Mouse (Mus musculus) T-cell, adult 2 months (primary cell): ENCODE measurements around the gene Cdc37.
A peak's percentile ranks its signal among the peaks of the same experiment; 100 is the strongest.

ENCODE experiments used
- DNase-seq: peaks from one replicate; pipeline ENCODE4 v3.0.0; 2022; ENCODE audit warnings: low spot score

Cdc37 gene

DNA sequence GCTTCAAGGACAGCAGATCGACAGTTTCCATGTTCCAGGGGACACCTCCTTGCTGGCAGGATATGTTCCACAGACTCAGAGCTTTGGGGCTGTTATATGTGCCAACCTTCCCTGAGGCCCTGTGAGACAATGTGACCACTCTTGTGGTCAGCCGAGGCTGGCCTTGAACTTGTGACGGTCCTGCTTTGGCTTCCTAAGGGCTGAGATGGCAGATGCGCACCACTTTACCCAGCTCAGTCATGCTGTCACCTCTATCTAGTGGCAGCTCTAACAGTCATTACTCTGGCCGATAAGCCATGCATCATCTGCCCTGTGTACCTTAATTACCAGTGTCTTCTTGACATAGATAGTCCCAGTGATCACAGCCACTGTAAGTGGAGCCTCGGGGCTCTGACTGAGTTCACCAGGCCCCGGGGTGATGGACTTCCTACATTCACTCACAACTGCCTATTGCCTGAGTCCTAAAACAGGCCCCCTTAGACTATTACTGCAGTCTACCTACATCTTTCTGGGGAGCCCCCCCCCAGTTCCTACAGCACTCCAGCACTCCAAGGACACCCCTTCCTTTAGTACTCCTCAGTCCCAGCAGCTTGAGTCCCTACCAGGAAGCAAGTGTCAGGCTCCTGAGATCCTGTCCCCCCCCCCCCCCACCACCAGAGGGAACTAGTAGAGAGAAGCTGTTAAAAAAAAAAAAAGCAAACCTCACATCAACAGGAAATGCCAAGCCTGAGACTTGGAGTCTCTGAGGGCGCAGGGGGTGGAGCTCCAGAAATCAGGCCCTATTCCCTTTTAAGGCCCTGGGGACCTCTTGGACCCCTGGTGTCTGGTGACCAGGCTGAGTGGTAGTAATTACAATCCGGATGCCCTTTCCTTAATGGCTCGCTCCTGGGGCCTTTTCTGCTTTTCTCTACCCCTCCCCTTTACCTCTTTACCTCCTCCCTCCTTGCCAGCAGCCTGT, 17.6 kb upstream of the Cdc37 start:
- DNase-seq = peak; percentile 42

- DNase-seq = no peak
Observed at GRCm38 (mm10) chr9:21166516-21166915, 16.7 kb upstream of the Cdc37 start.

- DNase-seq = peak; percentile 52
Observed at GRCm38 (mm10) chr9:21165952-21166451, 16.2 kb upstream of the Cdc37 start.

DNA sequence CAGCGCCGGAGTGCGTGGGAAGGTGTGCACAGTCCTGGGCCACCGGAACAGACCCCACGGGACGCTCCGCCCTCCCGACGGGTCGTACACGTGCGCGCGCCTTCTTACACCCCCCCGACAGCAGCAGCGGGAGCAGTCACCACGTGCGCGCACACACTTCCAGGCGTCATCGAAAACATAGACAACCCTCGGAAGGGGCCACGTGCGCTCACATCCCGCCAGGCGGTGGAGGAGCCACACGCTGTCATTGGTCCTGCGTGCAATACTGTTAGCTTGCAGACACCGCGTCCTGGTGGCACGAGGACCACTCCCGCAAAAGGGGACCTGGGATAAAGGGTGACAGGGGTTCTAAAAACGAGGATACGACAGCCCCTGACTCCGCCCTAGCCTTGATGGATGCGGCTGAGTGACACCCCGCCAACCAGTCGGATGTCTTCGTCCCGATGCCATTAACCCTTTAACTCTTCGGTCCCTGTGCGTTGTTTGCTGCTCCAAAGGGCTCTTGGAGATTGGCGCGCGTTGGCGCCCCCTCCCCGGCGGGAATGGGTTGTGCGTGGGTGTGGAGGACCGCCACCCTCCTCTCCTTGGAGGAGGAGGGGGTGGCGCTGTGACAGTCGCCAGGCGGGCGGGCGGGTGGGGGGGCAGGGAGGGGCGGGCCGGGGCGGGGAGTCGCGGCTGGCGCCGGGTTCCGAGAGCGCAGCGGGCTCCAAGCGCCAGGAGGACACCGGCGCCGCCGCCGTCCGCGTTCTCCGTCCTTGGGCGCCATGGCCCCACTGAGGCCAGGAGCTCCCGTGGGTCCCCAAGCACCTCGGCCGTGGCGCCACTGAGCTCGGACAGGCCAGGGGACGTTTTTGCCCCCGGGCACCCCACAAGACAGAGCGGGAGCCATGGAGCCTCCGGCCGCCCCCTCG, 15.5 kb upstream of the Cdc37 start, which contains the start of gene Pde4a:
TSS of gene Pde4a (plus strand) at position 674 of the 911 bp plus-strand sequence.
- DNase-seq = peak; percentile 88

DNA sequence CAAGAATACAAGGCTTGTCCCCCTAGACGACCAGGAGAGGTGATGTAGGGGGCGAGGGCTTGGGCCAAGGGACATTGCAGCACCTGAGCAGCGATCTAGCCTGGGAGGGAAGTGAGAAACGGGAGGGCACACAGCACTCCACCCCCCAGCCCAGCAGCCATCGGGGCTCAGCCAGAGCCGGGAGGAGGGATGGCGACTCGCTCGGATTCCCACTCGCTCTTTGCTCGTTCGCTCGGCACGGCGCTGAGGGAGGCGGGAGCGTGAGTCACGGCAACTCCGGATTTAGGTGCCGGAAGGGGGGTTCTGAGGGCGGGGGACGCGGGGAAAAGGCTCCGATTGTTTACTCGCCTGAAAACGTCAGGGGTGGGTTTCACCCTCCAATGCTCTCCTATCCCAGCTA, 14.3 kb upstream of the Cdc37 start:
- peak; percentile 25 for DNase-seq

DNA sequence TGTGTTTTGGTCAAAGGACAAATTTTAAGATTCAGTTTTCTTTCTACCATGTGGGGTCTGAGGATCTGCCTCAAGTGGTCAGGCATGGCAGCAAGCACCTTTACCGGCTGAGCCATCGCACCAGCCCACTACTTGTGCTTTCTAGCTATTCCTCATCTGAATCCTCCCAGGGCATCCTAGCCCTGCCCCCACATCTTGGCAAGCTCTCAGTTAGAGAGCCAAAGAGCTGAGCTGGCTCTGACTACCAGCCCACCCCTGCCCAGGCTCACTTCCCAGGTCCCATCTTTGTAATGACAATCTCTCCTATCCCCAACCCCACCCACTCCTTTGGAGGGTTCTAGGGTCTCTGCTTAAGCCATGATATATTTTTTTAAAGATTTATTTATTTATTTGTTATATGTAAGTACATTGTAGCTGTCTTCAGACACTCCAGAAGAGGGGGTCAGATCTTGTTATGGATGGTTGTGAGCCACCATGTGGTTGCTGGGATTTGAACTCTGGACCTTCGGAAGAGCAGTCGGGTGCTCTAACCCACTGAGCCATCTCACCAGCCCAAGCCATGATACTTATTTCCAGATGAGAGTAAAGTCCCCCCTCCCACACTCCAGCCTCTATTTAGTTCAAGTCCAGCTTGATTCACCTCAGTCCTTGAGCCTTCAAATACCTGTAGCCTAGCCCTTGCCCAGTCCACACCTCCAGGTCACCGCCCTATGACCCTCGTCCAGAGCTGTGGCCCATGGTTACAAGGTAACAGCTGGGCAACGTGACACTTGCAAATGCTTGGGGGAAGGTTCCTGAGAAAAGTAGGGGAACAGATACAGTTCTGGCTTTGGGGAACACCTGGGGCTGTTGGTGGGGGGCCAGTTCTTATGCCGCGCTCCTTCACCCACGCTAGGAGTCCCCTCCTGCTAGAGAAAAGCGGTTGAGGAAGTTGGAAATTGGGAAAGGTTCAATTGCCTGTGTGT, 13.6 kb upstream of the Cdc37 start:
- DNase-seq = no peak

- DNase-seq = peak; percentile 97
Observed at GRCm38 (mm10) chr9:21161209-21161909, 11.6 kb upstream of the Cdc37 start.

- no peak for DNase-seq
Observed at GRCm38 (mm10) chr9:21154787-21155186, 5.0 kb upstream of the Cdc37 start.

DNA sequence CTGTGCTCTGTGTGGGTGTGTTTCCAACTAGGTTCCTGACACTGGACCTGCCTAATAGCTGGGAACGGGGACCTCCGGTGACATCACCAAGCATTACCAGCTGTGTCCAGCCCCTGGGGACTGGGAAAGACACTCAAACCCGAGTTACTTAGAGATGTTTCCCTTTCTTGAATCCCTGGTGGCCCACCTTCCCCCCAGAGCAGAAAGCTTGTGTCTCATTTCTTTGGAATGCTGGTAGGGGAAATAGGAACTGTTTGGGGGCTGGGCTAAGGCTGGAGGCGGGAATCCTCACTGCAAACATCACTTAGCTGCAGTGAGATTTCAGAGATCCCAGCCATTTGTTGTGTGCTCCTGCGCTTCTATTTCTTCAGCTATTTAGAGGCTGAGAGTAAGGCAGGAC, 4.1 kb upstream of the Cdc37 start:
- DNase-seq = no peak

DNA sequence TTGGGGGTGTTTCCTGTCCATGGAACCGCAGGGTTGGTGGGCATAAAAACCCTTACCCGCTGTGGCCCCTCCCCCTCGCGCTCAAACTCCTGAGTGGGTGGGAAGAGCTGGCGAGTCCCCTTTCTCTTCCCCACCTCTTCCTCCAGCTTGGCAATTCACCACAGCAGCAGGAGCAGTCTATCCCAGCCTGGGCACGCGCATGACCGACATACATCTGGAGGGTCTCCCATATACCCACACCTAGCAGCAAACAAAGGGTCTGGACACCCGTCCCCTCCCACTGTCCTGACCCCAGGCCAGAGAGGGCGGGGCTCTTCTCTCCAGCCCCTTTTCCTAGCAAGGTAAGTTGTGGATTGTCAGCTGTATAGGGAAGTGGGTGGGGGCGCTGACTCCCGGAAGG, 3.5 kb upstream of the Cdc37 start:
- DNase-seq = no peak

DNA sequence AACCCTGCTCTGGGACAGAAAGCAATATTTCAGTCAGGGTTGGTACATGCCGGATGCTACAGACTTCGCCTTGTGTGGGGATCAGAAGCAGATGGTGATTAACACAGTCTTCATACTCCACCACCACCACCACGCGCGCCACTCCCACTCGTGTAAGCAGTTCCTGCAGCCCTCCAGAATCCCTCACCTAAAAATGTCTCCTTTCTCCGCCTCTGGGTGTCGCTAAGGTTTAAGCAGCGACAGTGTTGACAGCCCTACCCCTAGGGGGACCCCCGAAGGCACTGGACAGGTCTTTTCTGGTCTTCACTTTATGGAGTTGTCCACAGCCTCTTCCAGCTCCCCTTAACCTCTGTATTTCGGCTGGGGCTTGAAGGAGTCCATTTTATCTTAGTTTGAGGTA, 2.9 kb upstream of the Cdc37 start:
- peak; percentile 39 for DNase-seq

DNA sequence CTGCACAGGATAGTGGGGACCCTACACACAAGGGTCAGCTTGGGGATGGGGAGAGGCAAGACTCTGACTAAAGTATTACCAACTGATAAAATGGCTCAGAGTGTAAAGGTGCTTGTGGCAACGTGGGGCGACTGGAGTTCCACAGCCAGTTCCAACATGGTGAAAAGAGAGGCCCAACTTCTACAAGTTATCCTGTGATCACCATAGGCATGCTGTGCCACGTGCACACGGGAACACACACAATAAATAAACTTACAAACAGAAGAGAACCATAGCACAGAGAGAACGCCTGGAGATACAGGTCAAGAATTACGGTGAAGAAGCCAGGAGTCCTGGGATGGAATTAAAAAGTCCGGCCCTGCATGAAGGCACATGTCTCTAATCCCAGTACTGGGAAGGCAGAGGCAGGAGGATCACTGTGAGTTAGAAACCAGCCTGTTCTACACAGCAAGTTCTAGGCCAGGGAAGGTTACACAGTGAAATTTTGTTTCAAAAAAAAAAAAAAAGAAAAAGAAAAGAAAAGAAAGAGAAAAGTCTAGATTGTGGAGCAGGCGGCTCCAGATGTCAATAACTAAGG, 617 bp downstream of the Cdc37 start:
- DNase-seq = no peak

DNA sequence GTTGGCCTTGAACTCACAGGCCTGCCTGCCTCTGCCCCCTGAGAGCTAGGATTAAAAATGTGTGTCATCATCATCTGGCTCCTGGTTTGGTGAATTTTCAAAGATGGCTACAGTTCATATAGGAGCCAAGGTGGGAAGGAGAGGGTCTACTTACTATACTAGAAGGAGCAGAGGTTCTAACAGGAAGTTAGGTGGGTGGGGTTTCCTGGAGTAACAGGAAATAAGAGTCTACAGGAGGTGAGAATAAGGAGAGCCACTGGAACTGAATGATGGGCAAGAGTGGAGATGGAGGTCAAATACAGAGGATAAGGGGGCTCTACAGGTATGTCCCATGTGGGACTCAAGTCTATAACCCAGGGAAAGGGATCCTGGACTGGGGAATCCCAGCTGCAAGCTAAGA, 1.4 kb downstream of the Cdc37 start:
- DNase-seq = no peak

DNA sequence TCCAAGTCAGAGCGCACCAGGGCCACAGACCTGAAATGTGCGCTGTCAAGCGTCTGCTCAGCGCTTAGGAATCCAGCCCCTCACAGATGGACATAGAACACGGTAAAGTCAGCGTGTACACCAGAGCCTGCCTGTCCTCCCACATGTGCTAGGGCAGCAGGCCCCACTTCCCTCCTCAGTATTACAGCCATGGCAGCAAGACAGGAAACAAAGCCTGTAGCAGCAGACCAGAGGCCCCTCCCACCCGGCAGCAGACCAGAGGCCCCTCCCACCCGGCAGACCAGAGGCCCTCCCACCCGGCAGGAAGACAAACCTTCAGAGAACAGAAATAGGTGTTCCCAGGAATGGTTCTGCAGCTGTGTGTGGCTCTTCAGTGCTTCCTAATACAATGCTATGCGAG, 3.1 kb downstream of the Cdc37 start:
- DNase-seq = peak; percentile 61

DNA sequence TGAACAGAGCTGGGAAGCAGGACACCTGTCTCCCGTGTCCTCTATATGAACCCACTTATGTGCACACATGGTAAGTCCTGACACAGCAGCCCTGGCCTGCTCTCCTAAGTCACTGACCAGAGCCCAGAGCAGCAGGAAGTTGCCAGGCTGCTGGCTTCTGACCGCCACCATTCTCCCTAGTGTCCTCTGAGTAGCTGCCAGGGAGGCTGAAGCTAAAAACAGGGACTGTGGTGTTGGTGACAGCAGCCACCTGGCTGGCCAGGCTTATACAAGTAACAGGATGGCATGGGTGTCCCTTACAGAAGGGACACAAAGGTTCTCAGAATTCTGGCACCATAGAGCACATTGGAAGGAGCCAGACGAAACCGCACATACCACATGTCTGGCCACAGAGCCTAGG, 4.4 kb downstream of the Cdc37 start:
- DNase-seq = no peak

GRCm38 (mm10) chr9:21144361-21144760, 5.4 kb downstream of the Cdc37 start:
- no peak for DNase-seq

DNA sequence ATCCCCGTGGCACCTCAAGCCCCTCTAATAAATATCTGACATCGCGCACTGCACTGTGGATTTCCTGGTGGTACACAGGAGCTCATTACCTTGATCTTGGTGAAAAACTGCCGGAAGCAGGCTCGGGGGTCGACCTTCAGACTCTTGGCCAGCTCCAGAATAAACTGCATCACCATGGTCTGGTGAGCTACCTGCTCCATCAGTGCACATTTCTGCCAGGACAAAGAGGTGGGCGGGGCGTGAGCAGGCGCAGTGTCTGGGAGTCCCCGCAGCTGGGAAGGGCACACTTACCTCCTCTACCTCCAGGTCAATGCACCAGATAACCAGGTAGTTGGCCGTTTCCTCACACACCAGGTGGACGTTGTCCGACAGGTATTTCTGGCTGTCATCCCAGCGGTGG, 7.9 kb downstream of the Cdc37 start:
- DNase-seq = no peak

- DNase-seq = no peak
Observed at GRCm38 (mm10) chr9:21138386-21138785, 11.4 kb downstream of the Cdc37 start.

- DNase-seq = peak; percentile 71
Observed at GRCm38 (mm10) chr9:21137229-21137628, 12.6 kb downstream of the Cdc37 start.

DNA sequence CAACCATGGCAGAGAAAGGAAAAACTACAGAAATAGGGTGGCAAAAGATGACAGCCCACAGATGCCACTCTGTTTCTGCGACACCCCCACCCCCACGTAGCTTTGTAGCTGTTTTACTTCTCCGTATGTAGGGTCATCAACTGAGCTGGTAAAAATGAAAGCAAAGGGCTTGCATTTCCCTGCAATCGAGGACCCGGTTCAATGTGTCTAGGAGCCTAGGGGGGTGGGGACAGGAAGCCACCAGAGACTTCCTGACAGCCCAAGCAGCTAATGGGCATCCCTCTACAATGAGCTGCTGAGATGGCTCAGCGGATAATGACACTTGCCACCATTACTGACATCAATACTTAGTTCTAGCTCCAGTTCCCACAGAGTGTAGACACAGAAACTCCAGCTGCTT, 13.4 kb downstream of the Cdc37 start:
- DNase-seq = peak; percentile 54
